Mouse (Mus musculus): ENCODE measurements at regions not wholly inside any gene's neighbourhood (a gene's known extent, or its start where the extent isn't known, plus 50 kb on each side); places are given as distances from the start of the nearest gene placed in this dataset.
"Not testable (repeated sequence)": the region's sequence is repeated elsewhere in the genome, so short reads cannot be mapped to it uniquely, and the experiment has no call there.

DNA sequence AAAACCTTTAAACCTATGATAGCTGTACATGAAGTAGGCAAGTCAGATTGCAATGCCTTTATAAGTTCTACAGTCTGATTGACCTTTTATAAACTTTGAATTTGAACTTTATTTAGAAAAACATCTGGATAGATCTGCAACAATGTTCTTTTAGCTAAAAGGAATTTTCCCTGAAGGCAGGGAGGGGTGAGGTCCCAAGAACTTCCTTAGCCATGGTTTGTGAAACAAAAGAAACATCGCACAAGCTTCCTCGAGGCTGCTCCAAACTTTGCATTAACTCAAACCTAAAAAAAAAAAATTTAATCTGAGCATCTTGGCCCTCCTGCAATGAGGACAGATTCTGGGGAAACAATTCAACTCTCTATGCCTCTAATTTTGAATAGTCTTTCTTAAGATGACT, 854.8 kb upstream of the Gm8797 start:
- no peak overlapping the region for H3K9ac ChIP-seq (replicated peaks; ENCODE audit: low read depth)
- no peak overlapping the region for H3K27ac ChIP-seq (ENCODE audit: low read length)
- 72% methylated on average over 2 of the region's 2 CpGs for WGBS
- H3K36me3 ChIP-seq (ENCODE audit: insufficient read depth, low read length), result no peaks in the 10 kb centered on the region
- no peak for ATAC-seq
- no peaks in the 10 kb centered on the region for H3K4me1 ChIP-seq (ENCODE audit: insufficient read depth, low read depth, low read length)
- no peaks in the 10 kb centered on the region for H3K27me3 ChIP-seq (replicated peaks; ENCODE audit: insufficient read depth, low read length)
- H3K4me2 ChIP-seq (replicated peaks; ENCODE audit: low read depth, low read length), result no peak overlapping the region
- no peaks in the 10 kb centered on the region for H3K9me3 ChIP-seq (ENCODE audit: low read length)
- TF ChIP-seq CTCF (IDR thresholded peaks at IDR 0.05) (no peak), EP300 (IDR thresholded peaks at IDR 0.05) (no peak)
- no peak overlapping the region for H3K4me3 ChIP-seq (ENCODE audit: low read depth, low read length)
- DNase-seq (ENCODE audit: low spot score), result no peak

DNA sequence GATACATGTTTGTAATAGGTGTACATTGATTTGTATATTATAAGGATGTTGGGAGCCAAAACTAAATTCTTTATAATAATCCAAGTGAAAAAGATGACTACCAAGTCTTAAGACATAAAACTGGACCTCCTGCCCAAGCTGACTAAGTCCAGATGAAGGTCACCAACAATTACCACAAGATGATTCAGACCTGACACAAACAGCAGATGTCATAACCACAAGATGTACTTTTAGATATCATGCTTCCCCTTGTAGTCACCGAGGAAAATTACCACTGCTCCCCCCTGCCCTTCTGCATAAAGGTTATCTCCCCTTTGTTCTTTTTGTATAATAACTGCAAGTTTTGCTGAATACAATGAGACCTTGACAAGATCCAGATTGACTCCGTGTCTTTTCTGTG, 843.0 kb upstream of the Gm8797 start:
- DNase-seq (ENCODE audit: low spot score), result not testable (repeated sequence)

DNA sequence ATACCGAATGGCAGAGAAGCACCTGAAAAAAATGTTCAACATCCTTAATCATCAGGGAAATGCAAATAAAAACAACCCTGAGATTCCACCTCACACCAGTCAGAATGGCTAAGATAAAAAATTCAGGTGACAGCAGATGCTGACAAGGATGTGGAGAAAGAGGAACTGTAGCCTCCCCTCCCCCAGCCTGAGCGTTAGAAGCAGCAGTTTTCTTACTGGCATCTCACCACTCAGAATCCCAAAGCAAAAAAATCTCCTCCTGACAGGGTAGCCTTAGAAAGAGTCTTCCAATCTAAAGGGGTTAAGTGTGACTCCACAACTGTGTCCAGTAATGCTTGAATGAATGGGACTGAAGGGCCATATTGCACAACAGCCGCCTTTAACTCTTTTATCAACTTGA, 819.9 kb upstream of the Gm8797 start:
- not testable (repeated sequence) for H3K27me3 ChIP-seq (replicated peaks; ENCODE audit: insufficient read depth, low read length); H3K27ac ChIP-seq (ENCODE audit: low read length); H3K36me3 ChIP-seq (ENCODE audit: insufficient read depth, low read length); ATAC-seq; H3K4me3 ChIP-seq (ENCODE audit: low read depth, low read length); H3K4me1 ChIP-seq (ENCODE audit: insufficient read depth, low read depth, low read length); H3K4me2 ChIP-seq (replicated peaks; ENCODE audit: low read depth, low read length); H3K9ac ChIP-seq (replicated peaks; ENCODE audit: low read depth); H3K9me3 ChIP-seq (ENCODE audit: low read length); DNase-seq (ENCODE audit: low spot score)
- WGBS, result 76% methylated on average over 3 of the region's 3 CpGs

More for the DNA sequence above, 843.0 kb upstream of the Gm8797 start:
- H3K4me2 ChIP-seq (replicated peaks; ENCODE audit: low read depth, low read length); ATAC-seq; H3K27ac ChIP-seq (ENCODE audit: low read length); H3K27me3 ChIP-seq (replicated peaks; ENCODE audit: insufficient read depth, low read length); H3K36me3 ChIP-seq (ENCODE audit: insufficient read depth, low read length); H3K9me3 ChIP-seq (ENCODE audit: low read length); H3K9ac ChIP-seq (replicated peaks; ENCODE audit: low read depth); H3K4me3 ChIP-seq (ENCODE audit: low read depth, low read length); H3K4me1 ChIP-seq (ENCODE audit: insufficient read depth, low read depth, low read length): not testable (repeated sequence)
- 61% methylated on average over 2 of the region's 2 CpGs for WGBS

DNA sequence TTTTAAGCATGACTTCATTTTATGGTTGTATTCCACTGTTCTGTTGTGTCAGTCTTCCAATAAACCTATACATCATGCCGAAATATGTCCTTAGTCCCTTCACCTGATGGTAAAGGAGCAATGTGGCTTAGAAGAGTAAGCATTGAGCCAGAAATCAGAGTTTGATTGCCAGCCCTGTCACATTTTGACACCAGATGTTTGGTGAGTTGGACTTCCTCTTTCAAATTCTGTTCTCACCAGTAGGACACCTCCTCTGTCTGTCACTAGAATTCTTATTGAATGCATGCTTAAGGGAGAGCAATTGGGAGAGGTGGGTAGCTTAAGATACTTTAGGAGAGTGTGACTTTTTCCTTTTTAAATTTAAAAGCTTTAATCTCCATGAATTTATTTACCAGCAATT, 779.1 kb upstream of the Gm8797 start:
- no peak overlapping the region for H3K9ac ChIP-seq (replicated peaks; ENCODE audit: low read depth)
- no peaks in the 10 kb centered on the region for H3K36me3 ChIP-seq (ENCODE audit: insufficient read depth, low read length)
- no peaks in the 10 kb centered on the region for H3K4me1 ChIP-seq (ENCODE audit: insufficient read depth, low read depth, low read length)
- no peak overlapping the region for H3K27ac ChIP-seq (ENCODE audit: low read length)
- no peaks in the 10 kb centered on the region for H3K9me3 ChIP-seq (ENCODE audit: low read length)
- WGBS, result 78% methylated on average over 1 of the region's 1 CpGs
- H3K4me3 ChIP-seq (ENCODE audit: low read depth, low read length), result no peak overlapping the region
- no peak for TF ChIP-seq CTCF (IDR thresholded peaks at IDR 0.05)
- TF ChIP-seq EP300 (IDR thresholded peaks at IDR 0.05), result no peak
- no peaks in the 10 kb centered on the region for H3K27me3 ChIP-seq (replicated peaks; ENCODE audit: insufficient read depth, low read length)
- no peak for ATAC-seq
- no peak for DNase-seq (ENCODE audit: low spot score)
- H3K4me2 ChIP-seq (replicated peaks; ENCODE audit: low read depth, low read length), result no peak overlapping the region

DNA sequence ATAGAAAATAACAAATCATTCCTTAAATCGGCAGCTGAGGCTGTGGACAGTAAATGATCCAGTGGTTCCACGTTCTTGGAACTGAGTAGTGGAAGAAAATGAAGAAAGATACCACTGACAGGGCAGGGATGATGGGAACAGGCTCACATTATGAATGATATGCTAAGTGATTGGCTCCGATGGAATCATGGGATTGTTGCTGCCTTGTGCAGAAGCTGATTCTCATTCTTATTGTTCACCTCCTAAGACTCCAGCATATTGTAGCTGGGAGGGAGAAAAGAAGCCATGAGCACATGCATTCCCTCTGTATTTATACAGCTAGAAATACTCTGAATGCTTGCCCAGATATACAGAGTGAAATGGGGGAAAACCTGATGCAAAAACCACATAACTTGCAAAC, 777.3 kb upstream of the Gm8797 start:
- H3K4me2 ChIP-seq (replicated peaks; ENCODE audit: low read depth, low read length), result no peak overlapping the region
- TF ChIP-seq CTCF (IDR thresholded peaks at IDR 0.05), result no peak

DNA sequence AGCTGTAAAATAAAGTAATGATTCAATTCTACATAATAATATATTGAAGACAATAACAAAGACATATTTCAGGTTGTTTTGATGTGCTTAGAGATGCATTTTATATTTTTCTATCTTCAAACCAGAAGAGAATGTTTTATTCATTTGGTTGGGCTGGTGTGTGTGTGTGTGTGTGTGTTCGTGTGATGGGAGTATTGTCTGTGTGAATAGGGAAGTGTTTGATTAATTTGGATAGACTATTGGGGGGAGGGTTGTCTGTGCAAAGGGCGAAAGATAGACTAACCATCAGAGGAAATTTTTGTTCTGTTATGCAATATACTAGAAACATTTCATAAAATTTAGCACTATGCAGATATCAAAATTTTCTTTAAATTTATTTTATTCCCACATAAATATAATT, 776.8 kb upstream of the Gm8797 start:
- H3K27ac ChIP-seq (ENCODE audit: low read length), result no peak overlapping the region
- no peaks in the 10 kb centered on the region for H3K9me3 ChIP-seq (ENCODE audit: low read length)
- H3K9ac ChIP-seq (replicated peaks; ENCODE audit: low read depth), result no peak overlapping the region
- TF ChIP-seq CTCF (IDR thresholded peaks at IDR 0.05) (no peak), EP300 (IDR thresholded peaks at IDR 0.05) (no peak)
- 63% methylated on average over 2 of the region's 2 CpGs for WGBS
- H3K4me3 ChIP-seq (ENCODE audit: low read depth, low read length), result no peak overlapping the region
- ATAC-seq (no peak), DNase-seq (ENCODE audit: low spot score) (no peak)
- no peaks in the 10 kb centered on the region for H3K27me3 ChIP-seq (replicated peaks; ENCODE audit: insufficient read depth, low read length)
- H3K4me1 ChIP-seq (ENCODE audit: insufficient read depth, low read depth, low read length), result no peaks in the 10 kb centered on the region
- H3K4me2 ChIP-seq (replicated peaks; ENCODE audit: low read depth, low read length), result no peak overlapping the region
- H3K36me3 ChIP-seq (ENCODE audit: insufficient read depth, low read length), result no peaks in the 10 kb centered on the region

More for the DNA sequence above, 777.3 kb upstream of the Gm8797 start:
- WGBS, result 56% methylated on average over 3 of the region's 3 CpGs
- H3K4me3 ChIP-seq (ENCODE audit: low read depth, low read length), result no peak overlapping the region
- DNase-seq (ENCODE audit: low spot score) (no peak), ATAC-seq (no peak)
- no peak overlapping the region for H3K9ac ChIP-seq (replicated peaks; ENCODE audit: low read depth)
- no peaks in the 10 kb centered on the region for H3K36me3 ChIP-seq (ENCODE audit: insufficient read depth, low read length)
- H3K27ac ChIP-seq (ENCODE audit: low read length), result no peak overlapping the region
- no peaks in the 10 kb centered on the region for H3K9me3 ChIP-seq (ENCODE audit: low read length)
- no peaks in the 10 kb centered on the region for H3K4me1 ChIP-seq (ENCODE audit: insufficient read depth, low read depth, low read length)
- H3K27me3 ChIP-seq (replicated peaks; ENCODE audit: insufficient read depth, low read length), result no peaks in the 10 kb centered on the region

DNA sequence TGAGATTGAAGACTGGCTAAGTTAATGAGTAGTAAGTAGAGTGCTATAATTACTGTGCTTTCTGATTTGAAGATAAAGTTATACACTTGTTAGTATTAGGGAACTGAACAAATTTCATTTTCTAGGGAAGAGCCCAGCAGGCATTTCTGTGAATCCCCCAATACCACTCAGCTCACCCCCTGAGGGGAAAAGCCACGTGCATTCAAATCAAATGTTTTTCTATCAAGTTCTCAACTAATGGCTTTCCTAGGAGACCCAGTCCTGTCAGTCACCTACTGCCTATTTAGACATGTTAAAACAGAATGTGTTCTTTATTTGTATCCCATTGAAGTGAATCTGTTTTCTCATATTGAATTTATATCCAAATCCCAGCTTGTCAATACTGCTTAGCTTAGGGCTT, 775.9 kb upstream of the Gm8797 start:
- DNase-seq (ENCODE audit: low spot score) (no peak), ATAC-seq (no peak)
- no peaks in the 10 kb centered on the region for H3K4me1 ChIP-seq (ENCODE audit: insufficient read depth, low read depth, low read length)
- H3K27ac ChIP-seq (ENCODE audit: low read length), result no peak overlapping the region
- no peaks in the 10 kb centered on the region for H3K36me3 ChIP-seq (ENCODE audit: insufficient read depth, low read length)
- 23% methylated on average over 1 of the region's 1 CpGs for WGBS
- H3K27me3 ChIP-seq (replicated peaks; ENCODE audit: insufficient read depth, low read length), result no peaks in the 10 kb centered on the region
- H3K9ac ChIP-seq (replicated peaks; ENCODE audit: low read depth), result no peak overlapping the region
- H3K9me3 ChIP-seq (ENCODE audit: low read length), result no peaks in the 10 kb centered on the region
- no peak overlapping the region for H3K4me2 ChIP-seq (replicated peaks; ENCODE audit: low read depth, low read length)
- no peak overlapping the region for H3K4me3 ChIP-seq (ENCODE audit: low read depth, low read length)
- TF ChIP-seq CTCF (IDR thresholded peaks at IDR 0.05) (no peak), EP300 (IDR thresholded peaks at IDR 0.05) (no peak)
